Mouse (Mus musculus) spleen, postnatal 14 days (tissue): ENCODE measurements around the gene Ptch1.

ENCODE experiments used
- DNase-seq, 2 experiments: peaks; one replicate each; pipeline ENCODE4 v3.0.0; 2021 to 2022; ENCODE audit warnings: low spot score in 2 of 2

Gene Ptch1

DNA sequence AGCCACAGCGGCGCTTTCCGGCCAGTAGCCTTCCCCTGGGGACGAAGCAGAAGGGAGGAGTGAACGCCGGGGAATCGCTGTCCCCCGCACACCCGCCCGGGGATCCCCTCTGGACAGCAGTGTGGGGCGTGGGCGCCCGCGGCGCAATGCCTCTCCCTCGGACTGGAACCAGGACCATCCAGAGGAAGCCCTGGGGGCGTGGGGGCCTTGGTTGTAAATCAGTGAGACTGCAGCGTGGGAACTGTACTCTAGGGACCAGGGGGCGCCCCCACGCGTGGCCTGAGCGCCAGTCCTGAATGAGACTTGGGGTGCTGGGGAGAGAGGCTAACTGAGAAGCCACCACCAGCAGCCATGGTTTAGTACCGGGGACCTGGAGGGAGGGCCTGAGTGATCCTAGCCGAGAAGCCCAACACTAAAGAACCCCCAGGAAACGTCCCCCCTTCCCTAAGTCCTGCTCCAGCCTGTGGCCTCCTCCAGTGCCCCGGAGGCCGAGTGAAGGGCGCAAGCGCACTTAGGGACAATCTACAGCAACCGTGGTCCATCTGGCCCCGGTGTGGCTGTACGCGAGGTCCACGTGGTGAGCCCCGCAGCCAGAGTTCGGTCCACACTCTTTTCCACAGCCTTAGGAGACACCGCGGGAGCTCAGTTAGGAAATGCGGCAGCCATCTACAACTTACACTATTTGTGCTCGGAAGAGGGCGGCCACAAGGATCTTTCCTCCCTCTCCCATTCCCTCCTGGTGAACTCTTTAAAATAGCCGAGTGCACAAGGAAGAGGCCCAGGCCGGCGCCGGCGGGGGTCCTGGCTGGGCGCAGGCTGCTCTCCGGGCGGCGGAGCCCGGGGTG is 9.4 kb downstream of the Ptch1 start:
- DNase-seq = peak; percentile 23 to 36

DNA sequence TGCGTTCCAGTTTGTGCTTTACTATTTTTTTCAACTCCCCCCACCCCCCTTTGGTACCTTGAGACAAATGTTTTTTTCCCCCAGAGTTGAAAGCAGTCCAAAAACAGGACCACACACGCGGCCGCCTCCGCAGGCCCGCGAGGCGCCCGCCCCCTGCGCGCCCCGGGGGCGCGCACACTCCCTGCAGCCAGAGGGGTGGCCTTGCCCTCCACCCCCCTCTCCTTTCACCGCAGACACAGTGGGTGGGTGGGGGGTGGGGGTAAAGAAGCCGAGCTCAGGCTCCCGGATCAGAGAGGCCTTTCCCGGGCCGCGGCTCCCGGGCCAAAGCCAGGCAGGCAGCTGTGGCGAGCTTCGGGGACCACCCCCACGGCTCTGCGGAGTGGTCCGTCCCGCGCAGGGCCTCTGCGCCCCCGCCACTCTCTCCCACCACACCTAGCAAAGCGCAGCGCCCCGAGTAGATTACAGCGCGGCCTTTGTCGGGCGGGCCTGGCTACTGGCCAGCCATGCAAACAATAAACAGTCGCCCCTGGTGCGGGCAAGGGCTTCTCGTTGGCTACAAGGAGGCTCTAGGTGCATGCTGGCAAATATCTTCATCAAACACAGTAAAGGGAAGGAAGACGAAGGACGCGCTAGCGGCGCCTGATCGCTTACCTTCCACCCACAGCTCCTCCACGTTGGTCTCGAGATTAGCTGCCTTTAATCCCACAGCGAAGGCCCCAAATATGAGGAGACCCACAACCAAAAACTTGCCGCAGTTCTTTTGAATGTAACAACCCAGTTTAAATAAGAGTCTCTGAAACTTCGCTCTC is 10.2 kb downstream of the Ptch1 start:
- DNase-seq = peak; percentile 47 to 54

DNA sequence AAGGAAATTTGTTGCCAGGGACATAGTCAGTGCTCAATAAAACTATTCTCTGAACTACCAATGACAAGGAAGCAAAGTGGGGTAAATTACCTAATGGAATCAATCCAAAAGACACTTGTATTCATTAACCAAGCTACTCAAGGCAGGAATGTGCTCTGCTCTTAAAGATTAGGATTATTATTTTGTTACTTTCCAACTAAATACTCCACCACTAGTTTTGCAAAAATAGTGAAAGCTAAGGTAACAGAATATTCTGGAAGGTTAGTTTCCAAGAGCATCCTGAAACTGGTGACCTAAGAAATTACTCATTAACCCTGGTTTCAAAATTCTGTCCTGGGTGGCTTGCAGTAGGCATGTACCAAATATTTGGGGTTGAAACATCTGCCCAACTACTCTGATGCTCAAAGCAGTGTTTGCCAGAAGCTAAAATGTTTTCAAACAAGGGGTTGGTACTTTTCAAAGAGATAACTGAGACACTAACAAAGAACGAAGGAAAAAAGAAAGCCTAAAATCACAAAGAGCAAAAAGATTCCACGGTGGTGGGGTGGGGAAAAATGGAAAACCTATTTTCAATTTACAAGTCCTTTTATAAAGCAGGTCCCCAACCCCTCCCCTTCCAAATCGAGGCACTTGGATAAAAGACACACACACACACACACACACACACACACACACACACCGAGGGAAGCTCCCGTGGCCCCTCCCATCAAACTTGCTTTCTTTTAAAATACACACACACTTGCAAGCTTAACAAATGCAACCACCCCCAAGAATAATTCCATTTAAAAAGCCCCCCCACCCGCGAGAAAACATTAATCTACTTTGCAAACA is 11.0 kb downstream of the Ptch1 start:
- DNase-seq = no peak

DNA sequence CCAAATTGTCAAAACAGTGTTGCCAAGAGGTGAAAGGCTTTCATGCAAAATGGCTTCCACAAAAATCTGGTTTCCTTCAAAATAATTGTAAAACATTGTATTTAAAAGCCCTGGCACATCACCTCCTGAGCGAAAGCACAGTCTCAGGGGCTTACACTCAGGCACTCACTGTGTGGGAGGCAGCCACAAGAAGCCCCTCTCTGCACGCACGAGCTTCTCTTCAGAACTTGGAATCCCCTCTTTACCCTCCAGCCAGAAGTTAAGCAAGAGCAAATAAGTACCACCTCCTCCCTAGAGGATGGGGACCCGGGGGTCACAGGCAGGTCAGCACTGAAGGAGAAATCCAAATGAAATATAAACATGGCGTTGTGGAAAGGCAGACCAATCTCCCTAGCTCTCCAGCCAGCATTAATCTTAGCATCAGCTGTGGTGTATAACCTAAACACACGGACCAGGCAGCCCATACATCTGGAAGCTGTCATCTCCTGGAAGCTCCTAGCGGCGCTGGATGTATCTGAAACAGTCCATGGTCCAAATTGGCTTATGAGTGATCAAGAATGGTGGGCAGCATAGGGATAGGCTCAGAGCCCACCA is 15.0 kb downstream of the Ptch1 start:
- DNase-seq = no peak

DNA sequence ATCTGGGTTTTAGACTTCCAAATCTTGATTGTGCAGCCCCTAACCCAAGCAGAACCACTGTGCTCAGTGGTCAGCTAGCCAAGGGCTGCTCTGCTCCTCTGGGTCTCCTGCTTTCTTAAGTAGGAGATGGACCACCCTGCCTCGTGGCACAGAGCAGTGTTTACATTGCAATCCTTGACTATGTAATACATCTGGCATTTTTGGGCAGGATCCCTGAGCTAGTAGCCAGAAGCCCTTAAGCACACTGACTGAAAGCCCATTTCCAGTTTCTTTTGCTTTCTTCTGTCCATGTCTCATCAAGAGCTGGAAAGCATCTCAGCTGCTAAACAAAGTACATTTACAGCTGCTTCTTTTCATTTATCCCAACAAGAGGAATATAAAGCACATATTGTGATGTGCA is 17.0 kb downstream of the Ptch1 start:
- DNase-seq = no peak

DNA sequence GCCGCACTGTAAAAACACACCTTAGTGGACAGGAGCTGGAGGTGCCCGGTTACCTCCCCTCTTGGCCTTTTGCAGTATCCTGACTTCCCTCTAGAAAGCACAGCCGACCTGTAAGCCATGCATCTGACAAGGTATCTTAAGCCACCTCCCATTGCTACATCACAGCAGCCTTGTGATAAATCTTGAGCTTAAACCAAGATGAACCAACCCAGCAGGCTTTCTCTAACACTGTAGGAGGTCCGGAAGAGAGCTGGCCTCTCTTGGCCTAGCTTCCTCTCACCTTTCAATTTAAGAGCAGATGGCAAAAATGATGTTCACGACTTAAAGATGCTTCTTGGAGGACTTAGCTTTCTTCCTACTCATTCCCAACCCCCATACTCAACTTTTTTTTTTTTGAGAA is 17.5 kb downstream of the Ptch1 start:
- DNase-seq = no peak

DNA sequence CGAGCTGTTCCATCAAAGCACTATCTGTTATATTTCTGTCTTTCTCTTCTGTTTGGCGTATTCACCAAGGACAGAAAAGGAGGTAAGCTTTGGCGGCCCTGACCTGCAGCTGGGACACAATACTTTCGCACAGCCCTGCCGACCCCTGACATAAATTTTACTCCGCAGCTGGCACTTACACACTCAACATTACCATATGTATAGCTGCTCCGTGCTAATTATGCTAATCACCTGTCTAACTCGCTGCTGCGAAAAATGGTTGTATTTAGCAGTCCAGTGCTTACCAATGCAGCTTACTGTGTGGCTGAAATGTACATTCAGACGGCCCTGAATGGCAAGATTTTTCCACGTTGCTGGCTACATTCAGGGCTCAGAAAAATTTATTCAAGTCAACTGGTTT is 18.8 kb downstream of the Ptch1 start:
- DNase-seq = no peak

DNA sequence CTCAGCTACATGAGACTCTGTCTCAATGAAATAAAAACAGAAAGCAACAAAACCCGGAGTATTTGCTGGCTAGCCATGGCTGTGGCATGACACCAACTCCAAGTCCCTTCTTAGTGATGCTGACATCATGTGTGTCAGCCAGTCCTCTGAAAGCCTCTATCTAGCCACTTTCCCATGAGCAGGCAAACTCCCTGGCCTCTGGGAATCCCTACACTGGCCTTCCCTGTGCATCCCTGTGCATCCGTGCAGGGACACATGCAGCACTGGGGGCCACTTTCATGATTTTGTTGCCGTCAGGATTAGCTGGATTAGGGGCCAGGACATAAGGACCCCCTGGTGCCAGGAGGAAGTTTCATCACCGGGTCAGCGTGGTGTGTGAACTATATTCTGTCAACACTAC is 20.0 kb downstream of the Ptch1 start:
- no peak for DNase-seq

DNA sequence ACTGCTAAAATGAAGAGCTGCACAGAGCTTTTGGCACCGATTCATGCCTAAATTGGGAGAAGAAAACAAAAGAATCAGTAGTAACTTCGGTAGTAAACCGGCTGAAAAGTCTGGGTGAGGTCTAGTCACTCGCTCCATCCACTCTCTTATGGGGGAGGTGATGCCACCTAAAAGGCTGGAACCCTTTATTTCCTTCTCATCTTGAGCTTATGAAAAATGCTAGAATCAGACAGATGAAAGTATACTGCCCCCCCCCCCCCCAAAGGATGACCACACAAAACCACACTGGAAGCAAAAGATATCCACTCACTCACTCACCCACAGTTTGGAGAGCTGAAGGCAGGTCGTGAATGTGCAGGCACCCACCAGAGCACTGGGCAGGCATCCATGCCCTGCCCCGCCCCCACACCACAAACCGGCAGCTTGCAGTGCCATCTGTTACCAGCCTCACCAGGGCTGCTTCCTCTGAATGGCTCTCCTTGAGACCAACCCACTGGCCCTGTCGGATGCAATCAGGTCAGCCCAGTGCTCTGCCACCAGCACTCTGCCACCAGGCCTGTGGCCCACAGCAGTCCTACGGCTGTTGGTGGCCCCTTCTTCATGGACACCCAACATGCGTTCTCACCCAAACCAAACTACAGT is 21.0 kb downstream of the Ptch1 start:
- DNase-seq = no peak

DNA sequence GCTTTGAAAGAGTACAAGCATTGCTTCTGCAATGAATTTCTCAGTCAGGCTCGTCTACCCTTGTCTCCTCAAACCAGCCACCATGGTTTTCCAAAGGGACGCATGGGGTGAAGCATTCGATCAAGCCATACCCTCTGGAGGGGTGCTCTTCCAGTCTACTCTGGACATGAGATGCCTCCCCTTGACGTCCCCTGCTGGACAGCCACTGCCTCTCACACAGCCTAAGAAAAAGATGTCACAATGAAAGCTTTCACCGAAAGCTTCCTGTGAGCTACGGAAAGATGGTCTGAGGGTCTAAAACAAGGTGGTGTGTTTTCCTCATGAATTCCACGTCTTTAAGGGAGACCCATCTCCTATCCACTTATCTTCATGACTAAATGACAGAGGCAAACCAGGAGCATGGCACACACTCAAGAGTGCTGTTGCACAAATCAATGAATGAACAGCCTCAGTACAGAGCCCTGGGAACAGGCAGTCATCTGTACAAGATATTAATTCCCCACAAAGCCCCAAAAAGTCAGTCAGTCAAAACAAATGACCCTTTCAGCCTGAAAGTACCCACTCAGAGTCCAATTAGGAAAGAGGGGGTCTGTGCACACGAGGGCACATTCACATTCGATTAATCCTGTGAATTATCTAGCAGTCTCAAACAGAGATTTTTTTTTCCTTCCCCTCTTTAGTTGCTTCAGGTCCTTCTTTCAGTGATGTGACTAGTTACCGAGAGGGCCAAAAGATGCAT is 21.7 kb downstream of the Ptch1 start:
- no peak for DNase-seq

DNA sequence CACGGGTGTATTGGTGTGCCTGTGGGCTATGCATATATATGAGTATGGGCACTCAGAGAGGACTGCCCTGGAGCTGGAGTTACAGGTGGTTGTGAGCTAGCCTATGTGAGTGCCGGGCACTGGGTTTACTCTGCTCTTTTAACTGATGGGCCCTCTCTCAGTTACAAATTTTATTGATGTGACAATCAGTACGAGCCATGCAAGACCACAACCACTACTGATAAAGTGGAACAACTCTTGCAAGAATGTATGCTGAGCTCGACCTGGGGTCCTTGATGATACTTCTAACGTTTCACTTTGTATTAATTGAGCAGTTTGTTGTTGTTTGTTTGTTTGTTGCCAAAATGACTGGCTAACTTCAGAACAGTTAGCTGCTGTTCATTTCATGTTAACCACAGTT is 23.0 kb downstream of the Ptch1 start:
- no peak for DNase-seq

DNA sequence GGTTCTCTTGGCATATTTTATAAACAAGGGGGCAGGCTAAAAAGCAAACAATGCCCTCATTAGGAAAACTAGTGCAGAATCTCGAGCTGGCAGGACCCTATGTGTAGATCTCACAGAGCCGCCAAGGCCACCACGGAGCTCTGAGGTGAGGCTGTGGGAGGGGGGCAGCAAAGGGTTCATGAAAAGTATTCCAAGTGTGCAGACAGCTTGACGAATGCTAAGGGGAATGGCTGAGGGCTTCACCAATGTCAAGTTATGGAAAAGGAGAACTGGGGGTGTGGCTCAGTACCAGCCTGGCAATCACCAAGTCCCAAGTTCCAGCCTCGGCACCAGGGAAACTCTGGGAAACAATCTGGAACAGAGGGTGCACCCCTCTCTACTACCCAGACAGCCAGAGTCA is 24.2 kb downstream of the Ptch1 start:
- no peak for DNase-seq

DNA sequence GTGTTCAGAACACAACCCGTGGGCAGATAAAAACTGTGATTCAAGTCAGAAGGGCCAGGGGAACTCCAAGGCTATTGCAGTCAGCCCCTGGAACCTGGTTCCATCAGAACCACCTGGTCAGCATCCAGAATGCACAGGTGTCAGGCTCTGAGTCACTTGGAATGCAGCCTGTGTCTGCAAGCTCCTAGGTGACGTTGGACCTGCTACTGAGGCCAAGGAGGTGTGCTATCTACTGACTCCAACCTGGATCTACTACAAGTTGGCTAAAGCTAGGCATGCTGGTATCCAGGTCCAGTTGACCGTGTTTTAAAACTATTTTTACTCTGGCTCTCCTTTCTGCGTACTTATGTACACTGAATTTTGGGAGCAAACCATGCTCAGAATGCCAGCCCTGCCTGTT is 24.8 kb downstream of the Ptch1 start:
- DNase-seq = no peak

DNA sequence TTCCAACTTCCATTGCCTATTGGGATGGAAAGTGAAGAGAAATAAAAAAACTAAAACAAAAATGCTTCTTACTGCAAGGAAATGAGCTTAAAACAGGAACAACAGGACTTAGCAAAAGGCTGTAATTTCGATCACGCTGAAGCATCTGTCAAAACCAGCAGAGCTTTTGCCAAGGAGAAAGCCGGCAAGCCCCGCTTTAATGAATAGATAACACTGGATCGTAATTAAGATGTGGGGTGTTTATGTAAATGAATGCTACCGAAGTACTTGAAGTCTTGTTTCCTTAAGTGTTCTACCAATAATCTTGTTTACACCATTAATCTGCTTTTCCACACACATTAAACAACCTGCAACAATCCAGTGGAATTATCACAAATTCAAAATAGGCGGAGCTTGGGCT is 28.1 kb downstream of the Ptch1 start:
- no peak for DNase-seq

DNA sequence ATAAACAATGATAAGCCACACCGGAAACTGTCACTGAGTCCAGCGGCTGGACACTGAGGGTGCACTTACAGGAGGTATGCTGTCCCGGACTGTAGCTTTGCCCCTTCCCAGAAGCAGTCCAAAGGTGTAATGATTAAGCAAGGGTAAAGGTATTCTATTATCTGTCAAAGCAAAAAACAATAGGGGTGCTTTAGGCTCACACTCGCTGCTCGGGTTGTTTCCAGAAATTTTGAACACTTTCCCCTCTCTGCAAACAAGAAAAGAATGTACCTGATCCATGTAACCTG is 28.5 kb downstream of the Ptch1 start:
- DNase-seq = no peak

DNA sequence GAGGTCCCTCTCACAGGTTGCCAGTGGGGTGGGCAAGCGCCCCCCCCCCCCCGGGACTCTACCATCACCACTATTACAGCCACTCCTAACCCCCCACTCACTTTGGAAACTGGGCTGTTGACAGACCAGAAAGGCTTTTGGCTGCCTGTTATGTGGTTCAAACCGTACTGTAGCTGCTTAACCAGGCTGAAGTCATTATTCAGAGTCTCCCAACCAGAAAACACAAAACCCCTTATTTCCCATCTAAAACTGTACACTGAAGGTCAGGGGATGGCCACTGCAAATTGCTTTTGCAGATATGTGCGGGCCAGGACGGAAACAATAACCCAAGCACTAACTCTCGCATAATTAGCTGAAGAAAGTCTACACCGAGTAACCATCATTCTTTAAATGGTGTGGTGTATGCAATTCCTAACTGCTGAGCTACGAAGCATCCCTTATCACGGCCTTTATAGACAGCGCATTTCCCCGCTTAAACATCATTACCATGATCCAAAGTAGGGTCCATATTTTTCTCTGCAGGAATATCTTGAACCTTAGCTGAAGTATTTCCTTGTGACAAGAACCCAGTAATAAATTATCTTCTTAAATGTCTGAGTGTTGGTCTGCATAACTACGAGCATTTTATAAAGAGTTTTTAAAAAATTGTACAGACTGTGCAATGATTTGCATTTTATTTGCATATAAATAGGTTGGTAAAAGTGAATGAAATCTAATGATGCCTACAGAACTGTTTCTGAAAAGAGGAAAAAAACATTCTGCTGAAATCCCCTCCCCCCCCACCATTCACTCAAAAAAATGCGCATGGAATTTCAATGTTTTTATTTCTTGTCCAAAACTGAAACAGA is 29.1 kb downstream of the Ptch1 start:
- no peak for DNase-seq

DNA sequence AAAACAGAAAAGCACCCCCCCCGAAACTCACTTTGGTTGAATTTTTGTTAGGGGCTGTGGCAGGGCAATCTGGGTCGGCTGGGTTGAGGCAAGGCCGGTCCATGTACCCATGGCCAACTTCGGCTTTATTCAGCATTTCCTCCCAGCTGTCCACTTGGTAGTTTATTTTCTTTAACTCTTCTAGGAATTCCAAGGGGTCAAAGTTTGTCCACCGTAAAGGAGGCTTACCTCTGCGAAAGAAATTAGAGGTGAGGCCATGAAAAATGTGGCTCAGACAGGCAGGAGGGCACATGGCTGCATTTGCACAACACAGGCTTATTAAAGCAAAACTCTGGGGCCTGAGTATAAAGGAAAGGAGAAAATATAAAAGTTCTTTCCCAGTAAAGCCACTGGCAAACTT is 29.9 kb downstream of the Ptch1 start:
- DNase-seq = no peak

DNA sequence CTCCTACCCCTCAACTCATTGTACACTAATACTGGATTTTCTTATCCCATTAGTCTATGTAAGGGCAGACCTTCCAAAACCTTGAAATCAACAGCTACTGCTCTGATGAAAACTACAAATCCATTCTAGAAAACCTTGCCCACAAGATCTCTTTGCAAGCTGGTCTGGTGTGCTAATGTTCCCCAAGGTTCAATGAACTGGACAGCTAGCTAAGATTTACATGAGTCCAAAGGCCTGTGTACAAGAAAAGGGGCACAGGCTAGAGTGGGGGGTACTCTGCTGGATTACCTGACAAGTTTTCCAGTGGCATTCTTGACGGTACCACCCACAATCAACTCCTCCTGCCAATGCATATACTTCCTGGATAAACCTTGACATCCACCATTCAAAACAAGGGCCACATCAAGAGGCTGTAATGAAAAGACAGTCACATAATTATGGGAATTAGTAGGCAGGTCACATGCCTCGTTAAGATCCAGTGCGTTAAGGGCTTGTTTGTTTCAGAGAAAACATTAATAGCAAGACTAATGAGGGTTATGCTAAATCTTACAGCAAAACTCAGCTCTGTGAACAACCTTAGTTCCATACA is 30.5 kb downstream of the Ptch1 start:
- DNase-seq = no peak

DNA sequence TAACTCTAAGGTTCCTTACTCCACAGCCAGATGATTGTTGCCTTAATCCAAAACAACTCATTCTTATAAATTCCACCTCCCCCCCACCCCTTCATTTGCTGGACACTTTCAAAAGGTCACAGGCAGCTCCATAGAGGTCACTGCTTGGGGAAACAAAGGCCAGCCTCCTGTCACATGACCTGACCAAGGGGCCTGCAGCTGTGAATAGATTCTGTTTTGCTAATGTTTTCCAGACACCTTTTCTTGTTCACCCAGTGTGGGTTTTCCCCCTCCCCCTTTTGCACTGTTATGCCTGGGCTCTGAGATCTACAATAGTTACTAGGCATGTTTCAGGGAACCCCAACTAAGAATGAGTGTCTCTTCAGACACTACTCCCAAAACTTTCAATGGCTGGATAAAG is 31.9 kb downstream of the Ptch1 start:
- no peak for DNase-seq

DNA sequence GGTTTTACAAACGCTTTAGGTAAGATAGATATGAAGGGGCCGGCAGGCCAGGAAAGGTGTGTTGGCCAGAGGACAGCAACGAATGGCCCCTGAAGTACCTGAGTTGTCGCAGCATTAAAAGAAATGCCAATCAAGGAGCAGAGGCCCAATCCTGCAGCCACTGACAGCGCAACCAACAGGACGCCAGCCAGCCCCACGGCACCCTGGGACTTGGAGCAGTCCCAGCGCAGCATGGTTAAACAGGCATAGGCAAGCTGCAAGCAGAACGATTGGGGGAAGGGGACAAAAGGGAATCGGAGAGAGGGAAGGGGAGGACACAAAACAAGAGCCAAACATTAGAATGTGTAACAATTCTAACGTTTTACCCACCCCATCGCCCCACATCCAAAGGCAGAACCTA is 32.8 kb downstream of the Ptch1 start:
- no peak for DNase-seq
